Mouse (Mus musculus) lung, adult 2 months (tissue): ENCODE measurements around the gene Serpinb6c.

Experiments
- CTCF ChIP-seq: fragments of 200-500 bp; IDR thresholded peaks from 2 replicates; pipeline ENCODE4 v1.5.1; 2011; ENCODE audit warnings: mild to moderate bottlenecking, low read length, control low read depth; ENCODE audit not compliant: insufficient read depth
- POLR2A ChIP-seq: fragments of 200-500 bp; IDR thresholded peaks from 2 replicates; pipeline ENCODE4 v1.6.1; 2011; ENCODE audit warnings: low read depth, mild to moderate bottlenecking, control low read depth, low read length, borderline replicate concordance; ENCODE audit errors: extremely low read depth

- no peak for TF ChIP-seq CTCF
- TF ChIP-seq POLR2A: peak; percentile 40; the same call in 1 of the 2 replicates
These were observed 30.1 kb upstream of the Serpinb6c start for GRCm38 (mm10) chr13:33935465-33936181.
